Mouse (Mus musculus) neural tube, embryonic 11.5 days (tissue): Measurements from ENCODE around the gene Mapk1. TPM values are rescaled to one million over a fixed set of nuclear protein-coding genes. Genes with fewer than 3 reads are reported as not detected.

Experiments
- ATAC-seq: fragments of 200-750 bp; cut with Nextera tagmentation; 2 replicates; pipeline ENCODE4 v1.8.0; 2017; ENCODE audit warnings: moderate number of reproducible peaks, mild to moderate bottlenecking, moderate TSS enrichment, moderate library complexity; ENCODE audit not compliant: insufficient read depth, low FRiP score, low TSS enrichment
- DNase-seq: peaks from one replicate; pipeline ENCODE4 v3.0.0-alpha.2; 2015; ENCODE audit warnings: low spot score
- H3K27ac ChIP-seq: fragments of 300-500 bp; sonication (generic); 2 replicates; pipeline ENCODE4 v1.5.1; 2014; ENCODE audit warnings: low read depth, mild to moderate bottlenecking, low read length
- H3K27me3 ChIP-seq: fragments of 300-500 bp; sonication (generic); 2 replicates; pipeline ENCODE4 v1.6.1; 2014; ENCODE audit warnings: mild to moderate bottlenecking, low read length, mixed read lengths; ENCODE audit not compliant: control insufficient read depth, insufficient read depth
- H3K36me3 ChIP-seq: fragments of 300-500 bp; sonication (generic); 2 replicates; pipeline ENCODE4 v1.6.1; 2014; ENCODE audit warnings: mild to moderate bottlenecking, low read length, moderate library complexity, mixed read lengths; ENCODE audit not compliant: control insufficient read depth, insufficient read depth
- H3K4me1 ChIP-seq: fragments of 300-500 bp; sonication (generic); 2 replicates; pipeline ENCODE4 v1.6.1; 2014; ENCODE audit warnings: low read length, mixed read lengths; ENCODE audit not compliant: control insufficient read depth, insufficient read depth
- H3K4me2 ChIP-seq: fragments of 300-500 bp; sonication (generic); 2 replicates; pipeline ENCODE4 v1.6.1; 2014; ENCODE audit warnings: low read depth, mild to moderate bottlenecking, moderate library complexity
- H3K4me3 ChIP-seq: fragments of 300-500 bp; sonication (generic); 2 replicates; pipeline ENCODE4 v1.5.1; 2014; ENCODE audit warnings: low read depth, low read length
- H3K9ac ChIP-seq: fragments of 300-500 bp; sonication (generic); 2 replicates; pipeline ENCODE4 v1.6.1; 2014; ENCODE audit warnings: mild to moderate bottlenecking, low read length
- H3K9me3 ChIP-seq: fragments of 300-500 bp; sonication (generic); 2 replicates; pipeline ENCODE4 v1.6.1; 2016; ENCODE audit warnings: low read length; ENCODE audit not compliant: control insufficient read depth
- WGBS: fragments of 180-500 bp; shearing (Covaris S2); extraction: QIAGEN DNeasy Blood & Tissue Kit; methylation state at CpG from one replicate; pipeline ENCODE4 v1.1.7; 2014; 5-methylcytosine and 5-hydroxymethylcytosine counted together
- polyA plus RNA-seq: library from polyadenylated mRNA; unstranded; fragments of >200 nt; fragmentation: Nextera tagmentation; extraction: Ambion mirVana; gene quantifications from 2 replicates; pipeline ENCODE4 v1.2.1, GENCODE M21; 2014

Mapk1 gene
- polyA plus RNA-seq, 1 experiment from 2014 or later = 224 TPM

DNA sequence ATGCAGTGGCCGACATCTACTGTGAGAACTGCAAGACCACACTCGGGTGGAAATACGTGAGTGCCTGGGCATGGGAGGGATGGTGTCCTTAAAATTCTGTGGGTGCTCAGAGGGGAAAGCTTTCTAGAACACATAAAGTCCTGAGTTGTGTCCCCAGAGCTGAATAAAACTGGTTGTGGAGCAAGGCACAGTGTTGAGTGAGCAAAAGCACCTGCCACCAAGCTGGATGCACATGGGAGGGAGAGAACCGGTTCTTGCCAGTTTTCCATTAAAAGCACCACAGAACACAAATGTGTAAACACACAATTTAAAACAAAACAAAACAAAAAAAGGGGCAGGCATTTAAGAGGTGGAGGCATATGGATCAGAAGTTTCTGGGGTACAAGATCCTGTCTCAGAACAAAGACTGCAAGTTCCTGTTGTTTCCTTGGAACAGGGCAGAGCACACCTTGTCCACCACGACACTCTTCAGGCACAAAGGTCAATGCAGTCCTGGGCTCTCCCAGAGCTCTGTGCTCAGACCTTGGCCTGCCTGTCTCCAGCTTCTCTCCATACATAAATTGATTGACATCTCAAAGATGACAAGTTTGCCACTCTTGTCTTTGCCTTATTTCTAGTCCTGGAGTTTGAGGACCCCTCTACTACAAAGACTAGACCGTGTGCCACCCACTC lies 99.1 kb downstream of the Mapk1 start:
- WGBS = 91% methylated on average over 6 of the region's 6 CpGs
- H3K27ac ChIP-seq = no peak overlapping the region
- no peaks in the 10 kb centered on the region for H3K4me1 ChIP-seq
- DNase-seq (no peak), ATAC-seq (no peak)
- H3K4me3 ChIP-seq = no peak overlapping the region
- H3K27me3 ChIP-seq = no peaks in the 10 kb centered on the region
- no peak overlapping the region for H3K4me2 ChIP-seq
- H3K36me3 ChIP-seq = peaks cover 11% of the 10 kb centered on the region
- H3K9me3 ChIP-seq = no peaks in the 10 kb centered on the region
- no peak overlapping the region for H3K9ac ChIP-seq

GRCm38 (mm10) chr16:17085636-17086035 lies 102.5 kb downstream of the Mapk1 start:
- Histone ChIP-seq H3K36me3 (peaks cover 20% of the 10 kb centered on the region), H3K9ac (no peak overlapping the region), H3K27ac (no peak overlapping the region), H3K9me3 (no peaks in the 10 kb centered on the region), H3K4me1 (no peaks in the 10 kb centered on the region), H3K4me3 (no peak overlapping the region), H3K27me3 (no peaks in the 10 kb centered on the region), H3K4me2 (no peak overlapping the region)
- ATAC-seq = no peak
- no peak for DNase-seq
- 94% methylated on average over 4 of the region's 4 CpGs for WGBS

- Histone ChIP-seq H3K27me3 (no peaks in the 10 kb centered on the region), H3K27ac (no peak overlapping the region), H3K9me3 (no peaks in the 10 kb centered on the region), H3K9ac (no peak overlapping the region), H3K4me1 (no peaks in the 10 kb centered on the region), H3K4me2 (no peak overlapping the region), H3K36me3 (peaks cover 21% of the 10 kb centered on the region), H3K4me3 (no peak overlapping the region)
- no peak for ATAC-seq
- no peak for DNase-seq
- WGBS = 92% methylated on average over 3 of the region's 3 CpGs
Measured at GRCm38 (mm10) chr16:17086241-17086640, 103.1 kb downstream of the Mapk1 start.

- Histone ChIP-seq H3K4me2 (no peak overlapping the region), H3K27me3 (no peaks in the 10 kb centered on the region), H3K36me3 (peaks cover 22% of the 10 kb centered on the region), H3K27ac (no peak overlapping the region), H3K9me3 (no peaks in the 10 kb centered on the region), H3K4me1 (no peaks in the 10 kb centered on the region), H3K4me3 (no peak overlapping the region), H3K9ac (no peak overlapping the region)
- ATAC-seq (no peak), DNase-seq (no peak)
- 80% methylated on average over 13 of the region's 13 CpGs for WGBS
Measured at GRCm38 (mm10) chr16:17086669-17087193, 103.5 kb downstream of the Mapk1 start.

GRCm38 (mm10) chr16:17088346-17088745 lies 105.2 kb downstream of the Mapk1 start:
- H3K4me3 ChIP-seq = no peak overlapping the region
- ATAC-seq = no peak
- no peak for DNase-seq
- H3K27me3 ChIP-seq = no peaks in the 10 kb centered on the region
- WGBS = 83% methylated on average over 3 of the region's 3 CpGs
- no peaks in the 10 kb centered on the region for H3K9me3 ChIP-seq
- H3K27ac ChIP-seq = no peak overlapping the region
- peaks cover 27% of the 10 kb centered on the region for H3K36me3 ChIP-seq
- H3K4me2 ChIP-seq = no peak overlapping the region
- no peaks in the 10 kb centered on the region for H3K4me1 ChIP-seq
- H3K9ac ChIP-seq = no peak overlapping the region

DNA sequence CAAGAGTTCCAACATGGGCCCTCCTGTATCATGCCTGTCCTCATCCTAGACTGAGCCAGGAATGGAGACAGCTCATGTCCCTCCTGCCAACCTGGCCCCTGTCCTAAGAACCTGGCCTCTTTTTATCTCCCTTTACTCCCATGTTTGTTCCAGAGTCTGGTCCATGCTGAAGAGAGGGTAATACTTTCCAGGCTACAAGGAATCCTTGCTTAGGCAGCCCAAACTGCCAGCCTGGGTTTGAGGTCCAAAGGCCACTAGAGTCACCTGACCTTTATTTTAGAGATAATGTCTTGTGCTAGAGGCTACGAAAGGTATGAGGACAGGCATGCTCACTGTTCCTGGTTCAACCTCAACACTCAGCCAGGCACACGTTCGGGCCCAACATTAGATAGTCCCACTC lies 113.8 kb downstream of the Mapk1 start:
- 93% methylated on average over 3 of the region's 3 CpGs for WGBS
- DNase-seq (no peak), ATAC-seq (no peak)
- H3K27ac ChIP-seq = no peak overlapping the region
- no peak overlapping the region for H3K9ac ChIP-seq
- H3K27me3 ChIP-seq = no peaks in the 10 kb centered on the region
- peaks cover 27% of the 10 kb centered on the region for H3K36me3 ChIP-seq
- H3K4me1 ChIP-seq = no peaks in the 10 kb centered on the region
- H3K9me3 ChIP-seq = no peaks in the 10 kb centered on the region
- H3K4me3 ChIP-seq = no peak overlapping the region
- no peak overlapping the region for H3K4me2 ChIP-seq

Other genes with a start within 250 kb of the Mapk1 start
- 1.2 and 1.7 TPM in 2 replicates for gene Spag6l, start 153.9 kb upstream of the Mapk1 start, polyA plus RNA-seq
- gene Igll1, start 119.4 kb upstream of the Mapk1 start, polyA plus RNA-seq = not detected in 2 replicates
- 63.5 and 67.0 TPM in 2 replicates for gene Top3b, start 112.6 kb upstream of the Mapk1 start, polyA plus RNA-seq
- 1.2 and 1.7 TPM in 2 replicates for gene Vpreb1, start 112.5 kb upstream of the Mapk1 start, polyA plus RNA-seq
- 21.7 and 24.3 TPM in 2 replicates for gene Ppm1f, start 86.9 kb upstream of the Mapk1 start, polyA plus RNA-seq
- gene Ypel1, start 86.3 kb downstream of the Mapk1 start, polyA plus RNA-seq = 96.2 and 106 TPM in 2 replicates
- gene Ppil2, start 127.9 kb downstream of the Mapk1 start, polyA plus RNA-seq = 150 and 156 TPM in 2 replicates
- gene 2610318N02Rik, start 141.8 kb downstream of the Mapk1 start, polyA plus RNA-seq = 97.3 and 105 TPM in 2 replicates
- 65.7 and 72.2 TPM in 2 replicates for gene Sdf2l1, start 149.0 kb downstream of the Mapk1 start, polyA plus RNA-seq
- gene Ydjc, start 161.2 kb downstream of the Mapk1 start, polyA plus RNA-seq = 12.2 and 12.5 TPM in 2 replicates
- gene Ccdc116, start 163.8 kb downstream of the Mapk1 start, polyA plus RNA-seq = 0.97 and 1.2 TPM in 2 replicates
- 397 and 405 TPM in 2 replicates for gene Ube2l3, start 219.3 kb downstream of the Mapk1 start, polyA plus RNA-seq
- gene Rimbp3, start 225.2 kb downstream of the Mapk1 start, polyA plus RNA-seq = 1.1 TPM in 2 replicates